Mouse (Mus musculus): ENCODE data around the gene Kctd11. TPM values are rescaled to one million over a fixed set of nuclear protein-coding genes. Genes with fewer than 3 reads are reported as not detected.

Kctd11 gene
- polyA plus RNA-seq, 1 experiment from 2014 or later: 0.89 TPM

- no peaks in the 10 kb centered on the region for H3K36me3 ChIP-seq
Observed at GRCm38 (mm10) chr11:69894671-69895070, 13.5 kb upstream of the Kctd11 start.

GRCm38 (mm10) chr11:69891482-69891881, 10.3 kb upstream of the Kctd11 start:
- no peak overlapping the region for H3K4me3 ChIP-seq (replicated peaks)
- peaks cover 56% of the 10 kb centered on the region for H3K4me1 ChIP-seq (replicated peaks)
- H3K27me3 ChIP-seq: no peaks in the 10 kb centered on the region
- H3K27ac ChIP-seq: no peak overlapping the region
- DNase-seq (no peak), ATAC-seq (ENCODE audit: low read depth) (no peak)
- WGBS (ENCODE audit: insufficient replicate concordance): 40% methylated on average over 4 of the region's 4 CpGs
- no peaks in the 10 kb centered on the region for H3K36me3 ChIP-seq
- peak overlapping the region; percentile 17; the same call in 1 of the 2 replicates for H3K9ac ChIP-seq
- no peak overlapping the region for H3K4me2 ChIP-seq
- H3K9me3 ChIP-seq (replicated peaks): no peaks in the 10 kb centered on the region

More at GRCm38 (mm10) chr11:69894671-69895070, 13.5 kb upstream of the Kctd11 start:
- DNase-seq (no peak), ATAC-seq (ENCODE audit: low read depth) (no peak)
- H3K27ac ChIP-seq: no peak overlapping the region
- H3K9me3 ChIP-seq (replicated peaks): no peaks in the 10 kb centered on the region
- peaks cover 51% of the 10 kb centered on the region for H3K4me1 ChIP-seq (replicated peaks)
- peak overlapping the region; percentile 52; the same call in 1 of the 2 replicates for H3K9ac ChIP-seq
- WGBS (ENCODE audit: insufficient replicate concordance): 21% methylated on average over 5 of the region's 5 CpGs
- H3K4me2 ChIP-seq: no peak overlapping the region
- no peaks in the 10 kb centered on the region; the same call in 1 of the 2 replicates for H3K27me3 ChIP-seq
- H3K4me3 ChIP-seq (replicated peaks): no peak overlapping the region

- ATAC-seq (ENCODE audit: low read depth): peak; percentile 89
- H3K27me3 ChIP-seq: no peaks in the 10 kb centered on the region
- DNase-seq: peak; percentile 62
- H3K9ac ChIP-seq: peak overlapping the region; percentile 45
- WGBS (ENCODE audit: insufficient replicate concordance): 14% methylated on average over 8 of the region's 8 CpGs
- H3K4me2 ChIP-seq: peak overlapping the region; percentile 41
- H3K9me3 ChIP-seq (replicated peaks): no peaks in the 10 kb centered on the region
- H3K4me1 ChIP-seq (replicated peaks): peaks cover 66% of the 10 kb centered on the region
- H3K27ac ChIP-seq: peak overlapping the region; percentile 72
- H3K36me3 ChIP-seq: no peaks in the 10 kb centered on the region
- no peak overlapping the region for H3K4me3 ChIP-seq (replicated peaks)
Observed at GRCm38 (mm10) chr11:69886907-69887635, 5.9 kb upstream of the Kctd11 start.

- H3K4me1 ChIP-seq (replicated peaks): peaks cover 77% of the 10 kb centered on the region
- WGBS (ENCODE audit: insufficient replicate concordance): 78% methylated on average over 8 of the region's 8 CpGs
- H3K4me2 ChIP-seq: no peak overlapping the region
- H3K9me3 ChIP-seq (replicated peaks): no peaks in the 10 kb centered on the region
- H3K27me3 ChIP-seq: 0 out of 2 replicates have a peak, but pooled peaks cover 4% of the 10 kb centered on the region
- DNase-seq (no peak), ATAC-seq (ENCODE audit: low read depth) (no peak)
- no peak overlapping the region for H3K4me3 ChIP-seq (replicated peaks)
- H3K9ac ChIP-seq: peak overlapping the region; percentile 20; the same call in 1 of the 2 replicates
- H3K27ac ChIP-seq: peak overlapping the region; percentile 56
- H3K36me3 ChIP-seq: no peaks in the 10 kb centered on the region
Observed at GRCm38 (mm10) chr11:69884663-69885062, 3.5 kb upstream of the Kctd11 start.

- H3K4me3 ChIP-seq (replicated peaks): no peak overlapping the region
- H3K36me3 ChIP-seq: no peaks in the 10 kb centered on the region
- 0 out of 2 replicates have a peak overlapping the region, but pooled peaks have one; percentile 20 for H3K9ac ChIP-seq
- no peak overlapping the region for H3K4me2 ChIP-seq
- H3K4me1 ChIP-seq (replicated peaks): peaks cover 81% of the 10 kb centered on the region
- H3K9me3 ChIP-seq (replicated peaks): no peaks in the 10 kb centered on the region
- no peak for DNase-seq
- ATAC-seq (ENCODE audit: low read depth): no peak
- WGBS (ENCODE audit: insufficient replicate concordance): 70% methylated on average over 9 of the region's 9 CpGs
- 0 out of 2 replicates have a peak, but pooled peaks cover 4% of the 10 kb centered on the region for H3K27me3 ChIP-seq
- H3K27ac ChIP-seq: peak overlapping the region; percentile 56
Observed at GRCm38 (mm10) chr11:69884240-69884639, 3.0 kb upstream of the Kctd11 start.

- no peaks in the 10 kb centered on the region for H3K36me3 ChIP-seq
- H3K27ac ChIP-seq: no peak overlapping the region
- DNase-seq: no peak
- 0 out of 2 replicates have a peak, but pooled peaks cover 4% of the 10 kb centered on the region for H3K27me3 ChIP-seq
- WGBS (ENCODE audit: insufficient replicate concordance): 79% methylated on average over 8 of the region's 8 CpGs
- H3K9me3 ChIP-seq (replicated peaks): no peaks in the 10 kb centered on the region
- no peak for ATAC-seq (ENCODE audit: low read depth)
- no peak overlapping the region for H3K4me2 ChIP-seq
- H3K9ac ChIP-seq: no peak overlapping the region
- H3K4me1 ChIP-seq (replicated peaks): peaks cover 87% of the 10 kb centered on the region
- H3K4me3 ChIP-seq (replicated peaks): no peak overlapping the region
Observed at GRCm38 (mm10) chr11:69883527-69884151, 2.4 kb upstream of the Kctd11 start.

GRCm38 (mm10) chr11:69883066-69883465, 1.9 kb upstream of the Kctd11 start:
- Histone ChIP-seq H3K4me3 (replicated peaks) (no peak overlapping the region), H3K4me1 (replicated peaks) (peaks cover 88% of the 10 kb centered on the region), H3K9me3 (replicated peaks) (no peaks in the 10 kb centered on the region), H3K36me3 (no peaks in the 10 kb centered on the region), H3K4me2 (no peak overlapping the region), H3K27me3 (0 out of 2 replicates have a peak, but pooled peaks cover 4% of the 10 kb centered on the region), H3K27ac (no peak overlapping the region), H3K9ac (no peak overlapping the region)
- WGBS (ENCODE audit: insufficient replicate concordance): 63% methylated on average over 4 of the region's 4 CpGs
- ATAC-seq (ENCODE audit: low read depth) (no peak), DNase-seq (no peak)

GRCm38 (mm10) chr11:69881787-69882670, 823 bp upstream of the Kctd11 start:
- 69% methylated on average over 21 of the region's 21 CpGs for WGBS (ENCODE audit: insufficient replicate concordance)
- ATAC-seq (ENCODE audit: low read depth): no peak

GRCm38 (mm10) chr11:69880506-69880852, 727 bp downstream of the Kctd11 start:
- WGBS (ENCODE audit: insufficient replicate concordance): under 1% methylated on average over 18 of the region's 18 CpGs
- ATAC-seq (ENCODE audit: low read depth) (peak; percentile 46), DNase-seq (peak; percentile 72)
- Histone ChIP-seq H3K4me1 (replicated peaks) (peaks cover 89% of the 10 kb centered on the region), H3K9me3 (replicated peaks) (no peaks in the 10 kb centered on the region), H3K27ac (peak overlapping the region; percentile 85), H3K36me3 (no peaks in the 10 kb centered on the region), H3K27me3 (0 out of 2 replicates have a peak, but pooled peaks cover 4% of the 10 kb centered on the region), H3K4me2 (peak overlapping the region; percentile 97), H3K4me3 (replicated peaks) (peak overlapping the region; percentile 66), H3K9ac (peak overlapping the region; percentile 75)

More at GRCm38 (mm10) chr11:69881787-69882670, 823 bp upstream of the Kctd11 start:
- Histone ChIP-seq H3K9me3 (replicated peaks) (no peaks in the 10 kb centered on the region), H3K4me3 (replicated peaks) (peak overlapping the region; percentile 66), H3K4me2 (peak overlapping the region; percentile 97), H3K4me1 (replicated peaks) (peaks cover 88% of the 10 kb centered on the region), H3K36me3 (no peaks in the 10 kb centered on the region), H3K9ac (peak overlapping the region; percentile 75), H3K27ac (peak overlapping the region; percentile 85), H3K27me3 (0 out of 2 replicates have a peak, but pooled peaks cover 4% of the 10 kb centered on the region)
- DNase-seq: no peak

- Histone ChIP-seq H3K27me3 (0 out of 2 replicates have a peak, but pooled peaks cover 4% of the 10 kb centered on the region), H3K9me3 (replicated peaks) (no peaks in the 10 kb centered on the region), H3K27ac (peak overlapping the region; percentile 85), H3K4me1 (replicated peaks) (peaks cover 89% of the 10 kb centered on the region), H3K4me2 (peak overlapping the region; percentile 97), H3K36me3 (no peaks in the 10 kb centered on the region), H3K9ac (peak overlapping the region; percentile 75), H3K4me3 (replicated peaks) (peak overlapping the region; percentile 66)
- ATAC-seq (ENCODE audit: low read depth) (no peak), DNase-seq (no peak)
- 73% methylated on average over 15 of the region's 15 CpGs for WGBS (ENCODE audit: insufficient replicate concordance)
Observed at GRCm38 (mm10) chr11:69879711-69880110, 1.5 kb downstream of the Kctd11 start.

All from liver, embryonic 13.5 days (tissue).